Mouse (Mus musculus): Measurements from ENCODE around the gene Cd3g.

Cd3g gene

GRCm38 (mm10) chr9:44980242-44980641, at the start of gene Cd3g:
Gene Cd3g (minus strand): TSS chr9:44980431.
- in situ Hi-C loops (cut with MboI; ENCODE audit: unreplicated experiment in 2 of 2): no loop called here

DNA sequence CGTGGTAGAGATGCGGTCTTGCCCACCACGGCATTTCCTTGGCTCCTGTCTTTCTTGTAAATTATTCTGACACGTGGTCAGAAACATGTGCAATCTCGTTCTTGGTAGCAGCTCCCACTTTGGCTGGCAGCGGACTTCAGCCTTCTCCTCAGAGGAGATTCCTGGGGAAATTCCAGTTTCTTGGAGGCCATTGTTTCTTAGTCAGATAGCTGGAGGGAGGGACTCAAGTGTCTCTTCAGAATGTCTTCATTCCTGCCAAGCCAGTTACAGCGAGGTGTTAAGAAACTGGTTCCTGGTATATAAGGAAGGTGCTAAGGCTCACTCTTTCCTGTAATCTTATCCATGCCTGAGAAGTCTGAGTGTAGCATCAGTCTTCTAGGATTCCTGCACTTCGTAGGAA, 47.1 kb upstream of the Cd3g start:
- in situ Hi-C loops (cut with MboI; ENCODE audit: unreplicated experiment in 2 of 2): loop anchor here (5.0 to 25.0 kb wide), 6 partner anchors 90 to 387 kb away; partner anchors contain the start of genes Fxyd2 (in 1 of the 2) and Scn2b (in 1 of the 2)

DNA sequence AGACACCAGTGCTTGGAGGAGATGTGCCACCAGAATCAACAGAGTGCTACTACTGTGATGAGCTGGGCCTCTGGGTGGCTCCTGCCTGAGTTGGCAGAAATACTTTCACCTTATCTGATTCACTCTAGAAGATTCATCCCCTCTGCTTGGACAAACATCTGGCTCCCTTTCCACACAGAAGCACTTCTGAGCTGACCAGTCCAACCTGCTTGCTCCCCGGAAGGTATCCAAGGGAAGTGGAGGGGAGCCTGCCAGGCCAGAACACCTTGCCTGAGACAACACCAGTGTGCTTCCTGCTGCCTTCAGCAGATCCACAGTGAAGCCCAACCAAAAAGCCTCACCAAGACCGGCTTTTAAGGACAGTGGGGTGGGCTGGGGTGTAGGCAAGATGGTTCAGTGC, 44.0 kb upstream of the Cd3g start:
- in situ Hi-C loops (cut with MboI; ENCODE audit: unreplicated experiment in 2 of 2): loop anchor here (10.0 kb wide), 2 partner anchors 371 to 391 kb away; partner anchors contain the start of gene Fxyd2 (in 1 of the 2)

- in situ Hi-C loops (cut with MboI; ENCODE audit: unreplicated experiment in 2 of 2): loop anchor here (10.0 kb wide), 2 partner anchors 371 to 391 kb away; partner anchors contain the start of gene Fxyd2 (in 1 of the 2)
These were observed 43.4 kb upstream of the Cd3g start for GRCm38 (mm10) chr9:45023638-45024037.

GRCm38 (mm10) chr9:45022800-45023199, 42.6 kb upstream of the Cd3g start:
- in situ Hi-C loops (cut with MboI; ENCODE audit: unreplicated experiment in 2 of 2): loop anchor here (10.0 kb wide), 2 partner anchors 372 to 392 kb away; partner anchors contain the start of gene Fxyd2 (in 1 of the 2)

- in situ Hi-C loops (cut with MboI; ENCODE audit: unreplicated experiment in 2 of 2): loop anchor here in 1 of 2 experiments (5.0 kb wide), 1 partner anchor 46 kb away; no protein-coding TSS in a partner anchor
These were observed 37.8 kb upstream of the Cd3g start for GRCm38 (mm10) chr9:45018031-45018430.

GRCm38 (mm10) chr9:45015841-45016240, 35.6 kb upstream of the Cd3g start:
- in situ Hi-C loops (cut with MboI; ENCODE audit: unreplicated experiment in 2 of 2): loop anchor here in 1 of 2 experiments (5.0 kb wide), 1 partner anchor 44 kb away; no protein-coding TSS in a partner anchor

- in situ Hi-C loops (cut with MboI; ENCODE audit: unreplicated experiment in 2 of 2): loop anchor here (5.0 kb wide), 1 partner anchor 43 kb away; no protein-coding TSS in a partner anchor
These were observed 34.6 kb upstream of the Cd3g start for GRCm38 (mm10) chr9:45014879-45015278.

DNA sequence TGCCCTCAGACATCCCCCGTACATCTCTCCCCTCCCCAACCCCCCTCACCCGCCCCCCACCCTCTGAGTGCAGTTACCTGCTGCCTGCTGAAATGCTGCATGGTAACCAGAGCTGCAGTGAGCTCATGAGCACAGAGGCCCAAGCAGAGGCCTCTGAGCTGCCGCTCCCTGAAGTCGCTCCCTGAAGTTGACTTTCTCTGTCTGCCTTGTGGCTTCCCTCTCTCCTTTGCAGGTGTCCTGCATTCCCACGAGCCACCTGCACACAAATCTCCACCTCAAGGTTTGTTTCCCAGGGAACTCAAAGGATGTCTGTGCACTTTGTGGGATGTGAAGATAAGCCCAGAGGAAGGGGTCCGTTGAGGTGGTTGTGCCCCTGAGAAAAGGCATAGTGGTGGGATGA, 31.1 kb upstream of the Cd3g start:
- in situ Hi-C loops (cut with MboI; ENCODE audit: unreplicated experiment in 2 of 2): loop anchor here in 1 of 2 experiments (5.0 kb wide), 1 partner anchor 39 kb away; no protein-coding TSS in a partner anchor

DNA sequence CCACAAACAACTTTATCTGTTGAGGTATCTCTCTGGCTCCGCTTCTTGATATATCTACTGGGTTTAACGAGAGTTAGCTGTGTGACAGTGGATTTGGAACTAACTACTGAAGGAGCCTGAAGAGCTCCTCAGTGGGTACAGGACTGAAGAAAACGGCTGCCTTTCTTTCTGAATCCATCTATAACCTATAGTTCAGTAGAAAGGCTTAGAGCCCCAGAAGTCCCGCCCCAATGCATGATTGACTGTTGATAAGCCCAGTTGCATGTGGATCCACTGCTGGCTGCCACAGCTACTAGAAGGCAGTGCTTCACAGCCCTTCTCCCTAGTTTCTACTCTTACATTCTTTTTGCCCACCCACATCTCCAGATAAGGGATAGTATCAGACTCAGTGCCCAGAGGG, 30.2 kb upstream of the Cd3g start:
- in situ Hi-C loops (cut with MboI; ENCODE audit: unreplicated experiment in 2 of 2): loop anchor here in 1 of 2 experiments (5.0 kb wide), 1 partner anchor 38 kb away; no protein-coding TSS in a partner anchor

DNA sequence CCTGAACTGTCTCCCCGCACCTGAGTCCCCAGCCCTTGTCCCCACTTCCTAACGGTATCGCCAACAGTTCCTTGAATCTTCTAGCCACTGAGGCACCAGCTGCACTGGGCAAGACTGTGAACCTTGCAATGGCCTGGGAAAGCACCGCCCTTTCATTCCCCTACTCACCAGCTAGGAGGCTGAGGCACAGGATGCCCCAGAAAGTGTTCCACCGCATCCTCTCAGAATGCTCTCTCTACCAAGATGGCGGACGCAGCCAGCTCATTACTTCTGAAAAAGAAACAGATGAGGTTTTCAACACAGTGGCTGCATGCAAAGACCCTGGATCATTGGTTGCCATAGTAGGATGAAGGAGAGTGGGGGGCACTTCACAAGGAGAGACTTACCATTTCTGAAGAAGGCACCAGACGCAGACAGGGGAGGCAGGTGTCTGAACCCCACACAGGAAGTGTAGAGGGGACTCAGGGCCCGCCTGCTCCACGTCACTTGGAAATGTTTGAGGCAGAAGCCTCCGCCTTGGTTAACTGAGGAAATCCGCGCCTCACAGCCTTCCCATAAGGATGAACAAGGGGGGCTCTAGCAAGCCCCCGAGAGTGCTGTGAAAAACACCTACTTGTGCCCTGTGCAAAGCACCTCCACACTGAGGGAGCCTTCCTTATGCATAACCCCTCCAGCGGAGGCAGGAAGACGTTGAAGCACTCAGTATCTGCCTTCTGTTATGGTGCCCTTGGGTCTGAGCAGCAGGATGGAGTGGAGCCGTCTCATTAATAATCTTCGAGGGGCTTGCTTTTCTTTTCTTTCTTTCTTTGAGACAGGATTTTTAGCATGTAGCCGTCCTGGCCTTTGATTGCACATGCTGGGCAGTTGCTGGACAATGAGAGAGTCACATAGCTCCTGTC, 29.2 kb upstream of the Cd3g start, which contains the start of gene Cd3e:
Gene Cd3e (minus strand): TSS at position 448 of the 899 bp plus-strand sequence.
- in situ Hi-C loops (cut with MboI; ENCODE audit: unreplicated experiment in 2 of 2): loop anchor here in 1 of 2 experiments (5.0 kb wide), 1 partner anchor 37 kb away; no protein-coding TSS in a partner anchor

GRCm38 (mm10) chr9:45008342-45008741, 28.1 kb upstream of the Cd3g start:
- in situ Hi-C loops (cut with MboI; ENCODE audit: unreplicated experiment in 2 of 2): no loop called here

GRCm38 (mm10) chr9:45007404-45007803, 27.2 kb upstream of the Cd3g start:
- in situ Hi-C loops (cut with MboI; ENCODE audit: unreplicated experiment in 2 of 2): no loop called here

- in situ Hi-C loops (cut with MboI; ENCODE audit: unreplicated experiment in 2 of 2): no loop called here
These were observed 20.0 kb upstream of the Cd3g start for GRCm38 (mm10) chr9:45000249-45000648.

- in situ Hi-C loops (cut with MboI; ENCODE audit: unreplicated experiment in 2 of 2): no loop called here
These were observed 19.5 kb upstream of the Cd3g start for GRCm38 (mm10) chr9:44999776-45000175.

DNA sequence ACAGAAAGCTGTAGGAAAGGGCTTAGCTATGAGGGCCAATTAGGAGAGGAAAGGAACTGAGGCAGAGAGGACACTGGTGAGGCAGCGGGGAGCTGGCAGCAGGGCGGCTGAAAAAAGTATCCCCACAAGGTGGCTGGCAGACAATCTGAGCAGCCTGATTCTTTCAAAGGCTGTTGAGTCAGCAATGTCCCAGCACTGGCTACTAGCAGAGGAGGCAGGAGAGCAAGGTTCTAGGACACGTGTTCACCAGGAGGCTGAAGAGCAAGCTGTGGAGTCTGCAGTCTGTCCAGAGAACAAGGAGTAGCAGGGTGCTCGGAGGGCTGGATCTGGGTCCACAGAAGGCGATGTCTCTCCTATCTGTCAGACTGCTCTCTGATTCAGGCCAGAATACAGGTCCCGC, 18.9 kb upstream of the Cd3g start:
- in situ Hi-C loops (cut with MboI; ENCODE audit: unreplicated experiment in 2 of 2): no loop called here

- in situ Hi-C loops (cut with MboI; ENCODE audit: unreplicated experiment in 2 of 2): no loop called here
These were observed 17.9 kb upstream of the Cd3g start for GRCm38 (mm10) chr9:44998138-44998537.

GRCm38 (mm10) chr9:44996590-44996989, 16.4 kb upstream of the Cd3g start:
- in situ Hi-C loops (cut with MboI; ENCODE audit: unreplicated experiment in 2 of 2): no loop called here

- in situ Hi-C loops (cut with MboI; ENCODE audit: unreplicated experiment in 2 of 2): no loop called here
These were observed 14.7 kb upstream of the Cd3g start for GRCm38 (mm10) chr9:44994962-44995361.

DNA sequence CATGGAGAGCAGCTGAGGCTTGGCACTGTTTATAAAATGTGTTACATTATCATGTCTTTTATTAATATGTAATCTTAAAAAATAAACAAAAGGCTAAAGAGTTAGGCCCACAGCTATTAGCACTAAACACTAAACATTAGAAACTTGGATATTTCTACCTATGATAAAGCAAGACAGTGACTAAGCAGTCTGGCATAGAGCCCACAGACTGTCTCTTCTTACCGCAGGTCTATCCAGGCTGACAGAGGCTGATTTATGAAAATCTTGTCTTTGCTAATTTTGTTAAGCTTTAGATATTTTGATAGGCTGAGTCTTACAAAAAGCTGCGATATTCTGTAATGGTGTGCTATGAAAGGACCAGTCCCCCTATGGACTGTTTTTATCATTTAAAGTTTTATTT, 13.0 kb upstream of the Cd3g start:
- in situ Hi-C loops (cut with MboI; ENCODE audit: unreplicated experiment in 2 of 2): no loop called here

GRCm38 (mm10) chr9:44992271-44992670, 12.0 kb upstream of the Cd3g start:
- in situ Hi-C loops (cut with MboI; ENCODE audit: unreplicated experiment in 2 of 2): no loop called here
